Mouse (Mus musculus) left cerebral cortex, adult 11 months (tissue): ENCODE measurements at regions not wholly inside any gene's neighbourhood (a gene's known extent, or its start where the extent isn't known, plus 50 kb on each side); places are given as distances from the start of the nearest gene placed in this dataset.

Experiments used
- DNase-seq: peaks from one replicate; pipeline ENCODE4 v3.0.0; 2022; ENCODE audit warnings: low spot score

DNA sequence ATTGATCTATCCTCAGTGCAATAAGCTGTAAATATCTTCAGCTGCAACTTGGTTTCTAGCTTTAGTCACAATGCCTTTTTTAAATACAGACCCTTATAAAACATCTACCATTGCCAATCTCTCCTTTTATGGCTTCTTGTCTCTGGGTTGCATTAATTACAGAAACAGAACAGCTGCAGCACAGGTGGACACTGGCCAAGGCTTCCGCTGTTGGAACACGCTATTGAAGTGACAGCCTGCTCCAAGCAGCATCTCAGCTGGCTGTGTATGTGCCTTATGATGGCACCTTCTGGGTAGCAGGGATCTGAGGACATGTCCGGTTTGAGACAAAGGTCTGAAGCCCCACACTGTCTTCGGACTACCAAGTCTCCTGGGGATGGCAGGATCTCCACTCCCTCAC, 207.1 kb upstream of the Plpp4 start:
- DNase-seq = no peak

GRCm38 (mm10) chr7:129050675-129051074, 206.2 kb upstream of the Plpp4 start:
- no peak for DNase-seq

GRCm38 (mm10) chr7:129066891-129067290, 189.9 kb upstream of the Plpp4 start:
- peak; percentile 8 for DNase-seq

DNA sequence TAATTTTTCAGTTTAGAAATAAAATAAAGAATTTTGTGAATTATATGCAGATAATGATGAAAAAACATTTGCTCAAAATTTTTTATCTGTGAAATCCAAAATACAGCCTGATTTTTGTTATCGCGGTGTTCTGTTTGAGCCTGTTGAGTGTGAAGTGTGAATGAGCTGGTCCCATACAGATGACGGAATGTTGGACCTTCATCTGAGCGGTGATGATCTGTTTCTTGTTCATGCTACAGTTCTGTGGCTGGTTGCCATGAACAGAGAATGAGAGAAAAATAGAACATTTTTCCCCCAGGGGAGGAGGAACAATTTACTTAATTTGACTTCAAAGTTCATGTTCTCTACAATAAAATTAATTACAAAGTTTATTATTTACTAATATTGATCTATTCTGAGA, 188.7 kb upstream of the Plpp4 start:
- no peak for DNase-seq

DNA sequence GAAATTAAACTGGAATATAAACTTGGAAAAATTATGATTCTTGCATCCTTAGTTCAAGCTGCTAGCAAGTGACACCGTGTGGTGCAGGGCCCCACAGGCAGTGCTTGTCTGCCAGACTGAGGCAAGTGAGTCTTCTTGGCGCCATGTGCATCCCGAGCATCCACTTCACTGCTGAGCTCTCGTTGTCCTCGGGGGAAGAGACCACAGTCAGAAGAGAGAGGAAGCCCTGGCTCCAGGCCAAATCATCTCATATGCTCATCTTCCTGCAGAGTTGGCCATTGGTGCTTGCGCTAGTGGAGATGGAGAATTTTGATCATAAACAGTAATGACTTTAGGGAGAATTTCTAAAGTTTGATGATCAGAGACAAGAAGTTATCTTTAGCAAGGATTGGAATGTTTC, 177.0 kb upstream of the Plpp4 start:
- no peak for DNase-seq

DNA sequence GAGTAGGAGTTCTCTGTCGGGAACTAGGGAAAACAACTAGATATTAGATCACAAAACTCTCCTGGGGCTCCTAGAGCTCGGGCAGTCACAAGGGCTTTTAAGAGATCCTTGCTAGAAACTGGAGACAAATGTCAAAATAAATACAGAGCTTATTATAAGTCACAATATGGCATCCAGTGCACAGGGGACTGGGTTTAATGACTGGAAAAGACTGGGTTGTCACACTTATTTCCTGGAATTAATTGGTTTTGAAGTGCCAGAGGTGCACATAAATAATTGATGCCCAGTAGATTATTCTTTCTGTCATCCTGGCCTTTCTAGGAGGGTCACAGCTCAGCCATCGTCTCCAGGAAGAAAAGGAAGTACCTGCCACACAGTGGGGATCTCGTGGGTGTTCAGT, 165.4 kb upstream of the Plpp4 start:
- no peak for DNase-seq

DNA sequence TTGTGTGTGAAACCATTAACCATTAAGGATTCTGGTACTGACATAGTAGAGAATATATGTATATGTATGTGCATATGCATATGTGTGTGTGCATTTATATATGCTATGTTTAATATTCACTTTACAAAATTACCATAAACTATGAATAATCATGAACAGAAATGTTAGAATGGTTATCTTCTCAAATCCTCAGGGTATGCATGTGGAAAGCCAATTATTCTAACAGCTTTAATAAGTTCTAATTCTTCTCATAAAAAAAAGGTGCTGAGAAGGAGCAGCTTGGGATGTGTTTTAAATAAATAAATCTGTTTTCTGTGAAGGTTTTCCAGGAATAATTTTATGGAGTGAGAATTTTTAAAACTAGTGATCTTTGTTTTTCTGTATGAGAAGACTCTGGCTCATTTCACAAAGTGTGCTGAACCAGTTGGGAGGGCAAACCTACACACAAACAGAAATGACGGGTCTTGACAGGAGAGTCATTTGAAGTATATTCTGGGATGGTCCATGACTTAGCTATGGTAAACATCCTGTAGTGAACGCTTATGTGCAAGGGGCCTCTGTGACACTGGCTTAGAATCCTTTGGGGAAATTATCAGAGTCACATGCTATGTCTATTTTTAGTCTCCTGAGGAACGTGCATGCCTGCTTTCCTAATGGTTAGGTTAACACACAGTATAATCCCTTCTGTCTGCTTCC, 160.3 kb upstream of the Plpp4 start:
- no peak for DNase-seq

- no peak for DNase-seq
These were observed 154.4 kb upstream of the Plpp4 start for GRCm38 (mm10) chr7:129102437-129102836.

GRCm38 (mm10) chr7:129134176-129134575, 122.7 kb upstream of the Plpp4 start:
- no peak for DNase-seq

DNA sequence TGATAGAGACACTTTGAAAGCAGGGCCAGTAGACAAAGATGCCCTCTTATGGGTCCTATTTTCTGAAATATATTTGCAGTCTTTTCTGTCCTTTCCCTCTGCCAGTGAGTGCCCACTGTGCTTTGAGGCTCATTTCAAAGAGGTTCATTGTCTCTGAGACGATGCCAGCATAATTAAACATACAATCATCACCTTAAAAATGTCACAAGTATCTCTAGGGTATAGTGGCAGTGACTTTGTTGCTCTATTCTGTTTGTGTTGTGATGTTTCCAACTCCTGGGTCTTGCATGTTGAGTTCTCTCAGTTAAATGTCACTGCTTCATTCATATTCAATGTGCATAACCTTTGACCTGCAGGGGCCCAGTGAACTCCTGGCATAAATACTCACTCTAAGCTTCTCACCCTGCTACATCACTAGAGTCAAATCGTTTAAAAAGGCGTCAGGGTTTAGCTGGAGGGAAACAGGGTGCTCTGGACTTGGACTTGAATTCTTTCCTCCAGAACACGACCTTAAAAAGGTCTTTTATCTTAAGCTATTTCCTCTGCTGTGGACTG, 122.1 kb upstream of the Plpp4 start:
- no peak for DNase-seq

- DNase-seq = no peak
These were observed 119.4 kb upstream of the Plpp4 start for GRCm38 (mm10) chr7:129137303-129137990.

DNA sequence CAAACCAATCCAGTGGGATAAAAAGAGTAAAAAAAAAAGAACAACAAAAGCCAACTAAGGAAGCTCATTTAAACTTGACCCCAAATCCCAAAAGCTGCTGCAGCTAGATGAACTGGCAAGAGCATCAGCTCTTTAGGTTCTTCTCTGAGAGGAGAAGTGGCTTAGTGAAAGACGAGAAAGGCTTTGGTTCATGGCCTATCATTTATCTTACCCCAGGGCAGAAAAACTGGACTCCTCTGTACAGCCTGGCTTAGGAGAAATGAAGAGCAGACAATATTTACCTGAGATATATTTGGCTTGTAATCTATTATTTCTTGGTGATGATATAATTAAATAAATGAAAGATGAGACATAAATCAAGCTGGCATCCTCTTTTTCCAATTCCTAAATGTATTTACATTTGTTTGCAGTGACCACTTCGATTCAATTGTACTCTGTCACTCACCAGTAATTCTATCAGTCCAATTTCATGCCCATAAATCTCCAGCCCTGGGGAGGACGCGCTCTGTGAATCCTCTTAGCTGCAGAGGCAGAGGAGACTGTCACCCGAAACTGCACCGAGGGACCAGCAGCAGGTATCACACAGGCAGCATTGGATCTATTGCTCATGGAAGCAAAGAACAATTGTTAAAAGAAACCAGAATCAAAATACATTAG, 114.8 kb upstream of the Plpp4 start:
- DNase-seq = no peak

- DNase-seq = no peak
These were observed 114.3 kb upstream of the Plpp4 start for GRCm38 (mm10) chr7:129142599-129142949.

DNA sequence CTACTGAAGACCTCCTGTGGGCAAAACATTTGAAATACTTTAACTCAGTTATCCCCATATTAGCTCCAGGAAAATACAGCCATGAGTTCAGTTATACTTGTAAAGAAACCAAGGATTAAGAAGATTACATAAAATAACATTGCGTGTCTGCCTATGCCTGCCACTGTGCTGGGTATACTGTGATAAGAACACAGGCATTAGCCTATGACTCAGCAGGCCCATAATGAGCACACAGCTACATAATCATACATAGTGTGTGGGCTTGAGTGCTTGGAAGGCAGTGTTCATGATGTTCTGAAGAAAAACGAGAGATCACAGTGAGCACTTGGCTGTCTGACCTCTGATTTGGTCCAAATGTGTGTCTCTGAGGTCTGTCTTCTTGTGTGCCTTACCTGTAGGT, 101.3 kb upstream of the Plpp4 start:
- no peak for DNase-seq

DNA sequence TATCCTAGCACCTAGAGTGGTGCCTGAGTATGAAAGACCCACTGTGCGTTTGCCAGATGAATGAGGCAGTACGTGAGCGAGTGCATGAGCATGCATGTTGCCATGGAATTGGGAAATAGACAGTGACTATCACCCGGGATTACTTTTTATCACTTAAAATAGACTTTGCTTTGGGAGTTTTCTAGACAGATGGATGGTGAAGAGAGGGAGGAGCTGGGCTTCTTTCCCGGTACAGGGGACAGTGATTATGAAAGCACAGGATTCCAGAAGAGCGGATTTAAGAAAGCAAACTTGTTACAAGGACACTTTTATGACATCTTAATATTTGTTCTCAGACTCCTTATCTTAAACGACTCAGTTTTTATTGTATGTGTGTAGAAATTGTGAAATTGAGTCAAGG, 86.9 kb upstream of the Plpp4 start:
- DNase-seq = no peak

DNA sequence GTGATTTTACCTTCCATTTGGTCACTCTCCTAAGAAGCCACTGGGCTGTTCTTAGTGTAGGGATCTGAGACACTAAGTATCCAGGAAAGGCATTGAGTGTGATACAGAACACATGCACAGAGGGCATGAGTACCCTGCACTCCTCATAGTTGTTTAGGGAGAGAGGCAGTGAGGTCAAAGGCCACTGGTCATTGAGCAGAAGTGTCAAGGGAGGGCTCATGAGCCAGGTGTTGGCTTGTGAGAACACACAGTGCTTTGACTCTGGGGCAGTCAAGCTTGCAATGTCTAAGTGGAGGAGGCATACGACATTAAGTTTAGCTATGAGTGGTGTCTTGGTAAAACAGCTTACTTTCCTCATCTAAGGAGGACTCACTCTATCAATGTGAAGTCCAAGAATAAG, 65.9 kb upstream of the Plpp4 start:
- DNase-seq = no peak

GRCm38 (mm10) chr7:129207029-129207428, 49.8 kb upstream of the Plpp4 start:
- DNase-seq = no peak
